Mouse (Mus musculus): ENCODE results near the gene Rbfox2. TPM values are rescaled to one million over a fixed set of nuclear protein-coding genes. Genes with fewer than 3 reads are reported as not detected.
"Not testable (repeated sequence)": the region's sequence is repeated elsewhere in the genome, so short reads cannot be mapped to it uniquely, and the experiment has no call there.

The Rbfox2 gene
- total RNA-seq, 1 experiment from 2014 or later: 51.4 TPM

GRCm38 (mm10) chr15:77059416-77059815 is 247.4 kb downstream of the Rbfox2 start:
- not testable (repeated sequence) for DNase-seq

- DNase-seq: no peak
Observed at GRCm38 (mm10) chr15:77058566-77058965, 248.2 kb downstream of the Rbfox2 start.

GRCm38 (mm10) chr15:77056791-77057051 is 250.1 kb downstream of the Rbfox2 start:
- no peak for DNase-seq

GRCm38 (mm10) chr15:77056001-77056790 is 250.6 kb downstream of the Rbfox2 start:
- no peak for DNase-seq

DNA sequence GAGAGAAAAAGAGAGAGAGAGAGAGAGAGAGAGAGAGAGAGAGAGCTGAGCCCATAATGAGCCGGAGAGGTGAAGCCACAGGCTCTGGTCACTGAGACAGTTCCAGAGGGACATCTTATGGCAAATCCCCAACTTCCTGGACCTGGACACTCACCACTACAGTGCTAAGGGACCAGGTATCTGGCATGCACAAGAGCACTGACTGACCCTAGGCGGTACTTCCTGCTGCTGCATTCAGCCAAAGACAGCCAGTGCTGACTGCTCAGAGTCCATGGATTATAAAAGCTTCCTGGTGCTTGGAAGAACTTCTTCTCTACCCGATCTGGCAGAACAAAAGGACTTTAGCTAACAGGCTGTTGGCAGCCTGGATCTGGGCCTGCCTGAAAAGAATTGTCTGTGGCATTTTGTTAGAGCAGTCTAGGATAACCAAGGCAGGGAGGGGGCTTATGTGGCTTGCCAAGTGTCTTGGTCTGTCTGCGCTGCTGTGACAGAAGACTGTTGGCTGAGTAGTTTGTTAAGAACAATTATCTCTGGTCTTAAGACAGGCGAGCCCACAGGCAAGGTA is 252.1 kb downstream of the Rbfox2 start:
- no peak for DNase-seq

GRCm38 (mm10) chr15:77053021-77053420 is 253.8 kb downstream of the Rbfox2 start:
- DNase-seq: no peak

DNA sequence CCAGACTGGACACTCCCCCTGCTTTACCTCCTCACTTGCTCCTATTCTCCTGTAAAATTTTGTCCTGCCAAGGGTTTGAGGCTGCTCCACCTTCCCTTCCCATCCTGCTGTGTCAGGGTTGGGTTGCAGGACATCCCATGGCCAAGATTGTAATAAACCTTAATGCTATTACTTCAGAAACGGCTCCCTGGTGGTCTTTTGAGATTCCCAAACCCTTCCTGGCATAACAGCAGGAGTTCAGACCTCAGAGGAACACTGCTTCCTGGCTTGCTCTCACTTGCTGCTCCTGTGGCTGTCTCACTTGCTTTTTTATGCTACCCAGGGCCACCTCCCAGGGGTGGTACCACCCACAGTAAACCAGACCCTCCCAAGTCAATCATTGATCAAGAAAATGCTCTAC is 254.6 kb downstream of the Rbfox2 start:
- DNase-seq: no peak

DNA sequence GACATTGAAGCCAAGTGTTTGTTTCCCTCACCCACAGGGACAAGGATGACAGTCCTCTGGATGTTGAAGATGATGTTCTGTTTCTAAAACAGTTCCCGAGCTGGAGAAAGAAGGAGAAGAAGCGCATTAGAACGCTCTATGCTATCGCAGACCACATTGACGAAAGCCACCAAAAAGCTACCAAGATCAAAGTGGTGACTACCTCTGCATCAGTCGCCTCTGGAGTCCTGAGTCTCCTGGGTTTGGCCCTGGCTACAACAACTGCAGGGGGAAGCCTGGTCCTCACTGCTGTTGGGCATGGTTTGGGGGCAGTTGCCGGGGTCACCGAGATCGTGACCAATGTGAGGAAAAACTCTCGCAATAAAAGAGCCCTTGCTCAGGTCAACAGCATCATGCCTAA is 256.2 kb downstream of the Rbfox2 start, which contains the start of gene Mb:
Gene Mb (minus strand): TSS at position 101 of the 400 bp plus-strand sequence.
- DNase-seq: no peak

- DNase-seq: peak; percentile 69
Observed at GRCm38 (mm10) chr15:77045609-77046008, 261.2 kb downstream of the Rbfox2 start.

DNA sequence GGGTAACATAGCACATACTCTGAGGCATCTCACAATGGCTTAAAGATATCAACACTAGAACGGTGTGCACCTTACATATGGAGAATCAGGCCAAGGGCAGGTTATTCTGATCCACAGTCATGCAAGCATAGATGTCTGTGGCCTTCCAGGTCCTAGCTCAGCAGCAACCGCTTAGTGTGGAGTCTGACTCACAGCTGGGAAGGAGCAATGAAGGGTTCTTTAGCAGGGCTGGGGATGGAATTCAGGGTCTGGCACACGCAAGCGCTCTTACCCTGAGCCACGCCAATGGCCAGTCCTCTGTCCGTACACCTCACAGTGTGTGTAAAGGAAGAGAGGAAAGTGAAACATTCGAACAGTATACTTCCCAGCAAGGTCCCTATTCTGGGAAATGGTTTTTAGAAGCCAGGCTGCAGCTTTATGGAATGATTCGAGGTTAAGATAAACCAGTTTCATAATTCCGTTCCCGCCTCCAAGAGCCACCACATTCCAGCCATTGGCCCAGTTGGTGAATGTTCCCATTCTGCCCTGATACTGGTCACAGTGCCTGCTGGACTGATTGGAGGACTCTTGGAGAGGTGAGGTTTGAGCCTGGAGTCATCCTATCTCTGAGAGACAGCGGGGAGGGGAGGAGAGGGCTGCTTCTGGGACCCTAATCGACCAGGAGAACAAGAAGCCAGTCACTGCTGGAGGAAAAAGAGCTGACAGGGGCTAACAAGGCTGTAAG is 262.0 kb downstream of the Rbfox2 start, which contains the start of gene Apol6:
Gene Apol6 (plus strand): TSS at position 133 of the 724 bp plus-strand sequence.
- DNase-seq: peak; percentile 47

DNA sequence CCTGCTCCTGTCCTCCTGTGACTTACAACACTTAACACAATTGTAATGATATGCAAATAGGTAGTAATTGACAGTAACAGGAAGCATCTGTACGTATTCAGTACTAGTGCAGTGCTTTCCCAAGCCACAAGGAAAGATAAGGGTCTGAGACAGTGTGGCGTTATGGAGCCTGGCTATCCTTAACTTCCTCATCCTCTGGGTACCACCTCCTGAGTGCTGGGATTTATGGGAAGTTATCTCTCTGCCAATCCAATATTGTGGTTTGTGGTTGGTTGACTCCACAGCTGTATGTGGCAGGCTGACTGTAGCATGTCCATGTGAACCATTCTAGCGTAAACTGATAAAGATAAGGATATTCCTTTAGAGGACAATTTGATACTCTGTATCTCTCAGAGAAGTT is 266.0 kb downstream of the Rbfox2 start:
- no peak for DNase-seq

DNA sequence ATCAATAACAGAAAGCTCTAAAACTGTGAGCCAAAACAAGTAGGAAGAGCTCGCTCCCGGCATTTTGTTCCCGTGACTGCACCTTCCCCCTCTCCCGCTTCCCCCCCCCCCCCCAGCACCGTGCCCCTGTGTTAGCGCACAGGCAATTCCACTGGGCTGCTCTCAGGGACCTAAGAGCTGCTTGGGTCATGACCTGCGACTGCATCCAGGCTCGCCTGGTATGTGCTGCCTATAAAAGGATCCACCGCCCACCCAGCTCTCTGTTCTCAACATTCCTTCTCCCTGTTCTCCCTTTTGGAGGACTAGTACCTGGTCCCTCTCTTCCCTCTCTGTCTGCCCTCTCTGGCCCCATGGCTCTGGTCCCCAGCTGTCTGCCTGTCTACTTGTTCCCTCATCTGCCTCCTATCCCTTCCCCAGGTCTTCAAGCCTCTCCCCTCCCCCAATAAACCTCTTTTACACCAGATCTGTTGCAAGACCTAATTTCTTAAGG is 267.5 kb downstream of the Rbfox2 start:
- no peak for DNase-seq

GRCm38 (mm10) chr15:77037278-77038161 is 269.3 kb downstream of the Rbfox2 start:
- peak; percentile 75 for DNase-seq

GRCm38 (mm10) chr15:77036989-77037277 is 269.9 kb downstream of the Rbfox2 start:
- no peak for DNase-seq

GRCm38 (mm10) chr15:77036320-77036988 is 270.4 kb downstream of the Rbfox2 start:
- DNase-seq: peak; percentile 89

GRCm38 (mm10) chr15:77035643-77036042 is 271.2 kb downstream of the Rbfox2 start:
- DNase-seq: no peak

- DNase-seq: no peak
Observed at GRCm38 (mm10) chr15:77034526-77034925, 272.3 kb downstream of the Rbfox2 start.

GRCm38 (mm10) chr15:77031271-77031670 is 275.5 kb downstream of the Rbfox2 start:
- no peak for DNase-seq

DNA sequence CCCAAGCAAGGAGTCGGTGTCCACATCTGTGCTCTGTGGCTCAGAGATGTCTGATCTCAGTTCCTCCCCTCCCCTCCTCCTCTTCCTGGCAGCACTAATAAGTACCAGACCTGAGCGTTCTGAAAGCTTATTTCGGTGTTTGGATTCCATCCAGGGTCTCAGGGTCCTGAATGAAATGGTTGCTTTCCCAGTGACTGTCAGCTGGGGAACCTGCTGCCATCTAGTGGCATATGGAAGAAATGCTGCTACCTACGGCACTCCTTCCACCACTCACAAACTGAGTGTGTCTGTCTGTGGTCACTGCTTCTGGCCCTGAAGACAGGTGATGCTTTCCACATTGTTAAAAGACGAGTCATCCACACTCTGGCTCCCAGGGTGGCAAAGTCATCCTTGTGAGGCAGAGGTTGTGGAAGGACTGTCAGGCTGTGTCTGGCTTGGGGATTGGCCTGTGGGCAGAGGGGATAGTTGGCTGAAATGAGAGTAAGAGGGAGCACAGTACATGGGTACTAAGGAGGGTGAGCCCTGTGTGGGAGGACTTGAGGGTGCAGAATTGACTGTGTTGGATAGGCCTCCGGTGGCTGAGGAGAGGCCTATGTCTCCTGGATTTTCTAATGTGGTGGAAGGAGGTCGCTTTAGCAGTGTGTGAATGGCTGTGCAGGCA is 277.3 kb downstream of the Rbfox2 start:
- DNase-seq: peak; percentile 72
